Mouse (Mus musculus): Measurements from ENCODE around the gene Myo15. TPM values are rescaled to one million over a fixed set of nuclear protein-coding genes. Genes with fewer than 3 reads are reported as not detected.

Gene Myo15
- 0.11 and 0.25 TPM in 2 replicates for polyA plus RNA-seq (2012; rRNA removed)

GRCm38 (mm10) chr11:60469039-60469438 lies at the start of gene Myo15:
TSS of gene Myo15 (plus strand) at chr11:60469339.

GRCm38 (mm10) chr11:60454080-60454744 lies 14.9 kb upstream of the Myo15 start, which contains the start of gene Drg2:
TSS of gene Drg2 (plus strand) at chr11:60454591.

GRCm38 (mm10) chr11:60536180-60536858 lies 67.2 kb downstream of the Myo15 start, which contains the start of gene Alkbh5:
TSS of gene Alkbh5 (plus strand) at chr11:60536381.

Other genes starting within 250 kb of the Myo15 start
- 81.7 and 91.5 TPM in 2 replicates for gene Srebf1, start 246.8 kb upstream of the Myo15 start, polyA plus RNA-seq (2012; rRNA removed)
- gene Tom1l2, start 116.4 kb upstream of the Myo15 start, polyA plus RNA-seq (2012; rRNA removed), result 39.9 and 40.3 TPM in 2 replicates
- 0.12 TPM in 1 of 2 replicates, not detected in the other for gene Drc3, start 116.0 kb upstream of the Myo15 start, polyA plus RNA-seq (2012; rRNA removed)
- 9.9 and 12.3 TPM in 2 replicates for gene Gid4, start 52.2 kb upstream of the Myo15 start, polyA plus RNA-seq (2012; rRNA removed)
- gene Atpaf2, start 50.9 kb upstream of the Myo15 start, polyA plus RNA-seq (2012; rRNA removed), result 15.6 and 22.1 TPM in 2 replicates
- gene Drg2, start 14.7 kb upstream of the Myo15 start, polyA plus RNA-seq (2012; rRNA removed), result 21.5 and 23.9 TPM in 2 replicates
- 8.8 and 10.8 TPM in 2 replicates for gene Alkbh5, start 67.0 kb downstream of the Myo15 start, polyA plus RNA-seq (2012; rRNA removed)
- gene Llgl1, start 230.4 kb downstream of the Myo15 start, polyA plus RNA-seq (2012; rRNA removed), result 26.6 and 28.6 TPM in 2 replicates